Mouse (Mus musculus) cerebellum, adult (tissue): ENCODE data around the gene Esrrg.

ENCODE experiments used
- ATAC-seq: cut with Nextera tagmentation; 2 replicates; pipeline ENCODE4 v1.9.2; 2017; ENCODE audit warnings: mild to moderate bottlenecking, moderate library complexity, mixed read lengths; ENCODE audit not compliant: insufficient number of reproducible peaks, low FRiP score, low TSS enrichment

Gene Esrrg

DNA sequence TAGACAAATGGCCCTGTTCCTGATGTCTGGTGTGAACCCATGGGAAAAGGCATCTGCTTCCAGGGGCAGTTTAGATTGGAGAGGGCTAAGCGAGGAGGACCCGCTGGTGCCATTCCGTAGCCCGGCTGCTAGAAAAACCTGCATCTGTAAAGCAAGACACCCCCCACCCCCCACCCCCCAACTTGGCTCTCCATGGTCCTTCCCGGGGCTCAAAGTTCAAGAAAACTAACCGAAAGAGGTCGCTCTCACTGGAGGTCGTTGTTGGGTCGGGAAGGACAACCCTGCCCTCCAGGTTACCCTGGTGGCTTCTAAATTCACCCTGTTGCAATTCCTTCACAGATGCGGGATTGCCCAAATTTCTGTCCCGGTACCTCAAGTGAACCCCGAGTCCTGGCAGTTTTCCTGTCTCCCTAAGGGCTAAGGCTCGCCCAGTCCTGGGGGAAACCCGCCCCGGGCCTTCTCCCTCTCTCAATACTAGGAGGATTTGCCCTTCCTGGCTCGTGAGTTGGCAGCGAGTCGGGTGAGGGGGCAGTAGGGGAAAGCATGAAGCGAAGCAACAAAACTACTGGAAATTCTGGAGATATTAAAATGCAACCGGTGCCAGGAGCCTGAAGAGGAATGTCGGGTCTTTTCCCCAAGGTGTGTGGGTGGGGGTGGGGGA lies at the start of gene Esrrg:
Gene Esrrg (plus strand): TSS at position 531 of the 661 bp plus-strand sequence.
- no peak for ATAC-seq

DNA sequence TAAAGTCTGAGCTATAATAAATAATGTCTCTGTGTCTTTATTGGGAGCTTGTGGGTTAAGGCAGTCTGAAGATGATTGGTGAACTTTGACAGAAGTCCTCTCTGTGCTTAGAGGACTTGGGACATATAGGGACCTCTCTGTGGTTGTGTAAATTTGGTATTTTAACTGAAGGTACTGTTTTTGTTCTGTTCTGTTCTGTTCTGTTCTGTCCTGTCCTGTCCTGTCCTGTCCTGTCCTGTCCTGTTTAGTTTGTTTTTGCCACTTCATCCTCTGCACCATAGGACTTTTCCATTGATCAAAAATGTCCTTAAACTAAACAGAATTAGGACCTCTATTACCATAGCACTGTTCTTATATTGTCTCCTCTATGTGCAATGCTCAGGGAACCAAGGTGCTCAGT lies 24.6 kb upstream of the Esrrg start:
- ATAC-seq: no peak

DNA sequence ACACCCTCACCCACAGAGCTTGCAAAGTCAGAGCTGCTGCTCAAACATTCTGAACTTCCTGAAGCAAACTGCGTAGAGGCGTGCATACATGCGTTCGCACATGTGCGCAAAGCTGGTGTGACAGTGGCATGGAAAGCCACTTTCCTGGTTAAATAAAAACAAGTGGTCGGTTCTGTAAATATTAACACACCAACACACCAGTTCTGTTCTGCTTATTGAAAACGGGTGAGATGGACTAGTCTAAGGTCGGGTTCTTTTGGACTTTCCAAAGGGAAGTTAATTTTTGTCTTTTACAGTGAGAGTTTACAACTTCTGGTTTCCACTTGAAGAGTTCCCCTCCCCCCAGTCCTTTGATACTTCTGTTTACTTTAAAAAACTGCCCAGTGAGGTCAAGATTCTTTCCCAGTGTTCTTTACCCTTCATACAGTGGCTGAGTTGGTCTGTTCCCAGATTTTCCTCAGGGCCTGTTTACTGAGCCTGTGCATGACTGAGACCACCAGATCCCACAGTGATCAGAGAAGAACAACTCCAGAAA lies 22.0 kb upstream of the Esrrg start:
- ATAC-seq: no peak

DNA sequence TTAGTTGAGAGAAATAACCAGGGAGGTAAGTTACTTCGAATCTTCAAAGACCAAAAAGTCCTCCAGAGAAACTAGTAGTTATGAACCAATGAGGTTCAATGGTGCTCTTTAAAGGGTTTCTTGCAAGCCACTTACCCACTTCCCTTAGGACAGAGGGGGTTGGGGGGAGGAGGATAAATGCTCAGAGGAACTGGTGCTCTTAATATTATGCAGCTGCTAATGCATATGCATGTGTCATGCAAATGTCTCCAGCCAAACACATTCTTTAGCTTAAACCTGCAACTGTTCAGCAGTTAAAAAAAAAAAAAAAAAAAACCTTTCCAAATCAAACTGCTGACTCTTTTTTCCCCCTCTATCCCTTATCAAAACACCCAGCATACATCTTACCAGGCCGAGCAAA lies 5.6 kb upstream of the Esrrg start:
- no peak for ATAC-seq

DNA sequence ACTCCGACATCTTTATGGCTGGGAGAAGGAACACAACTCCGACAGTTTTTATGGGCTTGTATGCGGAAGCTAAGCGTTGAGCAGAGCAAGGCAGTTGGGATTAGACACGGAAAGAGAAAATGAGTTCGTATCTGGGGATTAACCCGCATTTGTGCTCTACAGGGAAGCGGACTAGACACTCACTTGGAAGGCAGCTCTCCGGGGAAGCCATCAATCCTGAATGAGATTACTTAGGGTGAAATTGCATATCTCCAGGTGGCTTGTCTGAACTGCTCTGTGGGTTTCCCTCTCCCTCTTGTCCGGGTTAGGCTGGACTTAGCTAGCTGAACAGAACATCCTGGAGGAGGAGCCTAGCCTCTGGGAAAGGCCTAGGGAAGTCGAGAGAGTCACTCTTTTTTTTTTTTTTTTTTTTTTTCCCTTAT lies 4.5 kb upstream of the Esrrg start:
- no peak for ATAC-seq

DNA sequence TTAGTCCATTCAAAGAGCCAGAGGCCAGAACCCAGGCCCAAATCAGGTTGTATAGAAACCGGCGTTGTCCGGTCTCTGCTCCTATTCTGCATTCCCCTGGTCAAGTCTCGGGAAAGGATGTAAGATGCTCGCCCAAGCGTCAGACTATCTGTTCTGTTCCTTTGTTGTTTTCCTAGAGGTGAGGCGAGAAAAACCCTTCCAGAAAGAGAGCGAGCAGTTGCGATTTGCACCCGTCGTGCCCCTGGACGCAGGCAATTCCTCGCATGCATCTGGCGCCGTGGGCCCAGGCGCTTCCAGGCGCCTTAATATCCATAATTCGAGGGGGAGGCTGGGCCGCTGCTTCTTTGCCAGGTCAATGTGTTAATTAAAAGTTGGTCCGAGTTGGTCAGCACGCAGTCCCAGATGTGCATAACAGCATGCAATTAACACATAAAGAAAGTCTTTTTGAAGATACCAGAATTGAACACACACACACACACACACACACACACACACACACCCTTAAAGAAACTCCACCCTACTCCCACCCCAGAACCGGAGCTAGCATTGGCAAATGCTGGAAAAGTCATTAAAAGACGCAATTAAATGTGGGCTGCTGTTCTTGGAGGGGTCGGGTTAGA lies 3.8 kb upstream of the Esrrg start:
- no peak for ATAC-seq

DNA sequence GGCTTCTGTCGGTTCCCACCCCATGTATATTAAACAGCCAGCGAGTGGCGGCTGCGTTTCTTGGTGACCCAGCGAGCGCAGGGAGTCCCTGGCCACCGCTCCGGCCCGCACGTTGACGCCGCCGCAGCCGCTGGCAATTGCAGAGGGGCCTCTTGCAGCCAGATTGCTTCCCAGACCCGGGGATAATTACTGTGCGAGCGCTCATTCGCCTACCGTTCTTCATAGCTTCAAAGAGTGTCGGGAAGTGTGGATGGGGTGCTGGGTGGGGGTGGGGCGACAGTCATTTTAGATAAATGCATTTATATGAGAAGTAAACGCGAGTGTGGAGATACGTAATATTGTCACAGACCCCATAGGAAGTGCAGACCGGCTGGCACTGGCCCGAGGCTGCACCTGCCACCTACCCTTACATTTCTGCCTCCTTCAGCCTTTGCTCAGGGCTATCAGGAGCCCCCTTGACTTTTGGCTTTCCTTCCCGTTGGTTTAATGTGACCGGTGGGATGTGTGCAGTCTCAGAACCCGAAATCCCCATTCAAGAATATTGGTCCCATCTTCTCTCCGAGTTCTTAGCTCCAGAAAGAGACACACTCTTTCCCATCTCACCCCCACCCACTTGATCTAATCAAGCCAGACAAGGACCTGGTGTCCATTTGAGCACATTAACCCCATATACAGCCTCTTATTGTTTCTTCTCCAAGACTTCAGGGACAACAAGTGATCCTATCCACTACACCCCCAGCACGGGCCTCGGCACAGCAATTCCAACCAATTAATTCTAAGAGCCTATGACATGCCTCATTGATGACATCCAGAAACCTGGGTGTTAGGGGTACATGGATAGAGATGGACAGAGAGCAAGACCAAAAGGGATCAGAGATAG lies 3.0 kb upstream of the Esrrg start:
- no peak for ATAC-seq

DNA sequence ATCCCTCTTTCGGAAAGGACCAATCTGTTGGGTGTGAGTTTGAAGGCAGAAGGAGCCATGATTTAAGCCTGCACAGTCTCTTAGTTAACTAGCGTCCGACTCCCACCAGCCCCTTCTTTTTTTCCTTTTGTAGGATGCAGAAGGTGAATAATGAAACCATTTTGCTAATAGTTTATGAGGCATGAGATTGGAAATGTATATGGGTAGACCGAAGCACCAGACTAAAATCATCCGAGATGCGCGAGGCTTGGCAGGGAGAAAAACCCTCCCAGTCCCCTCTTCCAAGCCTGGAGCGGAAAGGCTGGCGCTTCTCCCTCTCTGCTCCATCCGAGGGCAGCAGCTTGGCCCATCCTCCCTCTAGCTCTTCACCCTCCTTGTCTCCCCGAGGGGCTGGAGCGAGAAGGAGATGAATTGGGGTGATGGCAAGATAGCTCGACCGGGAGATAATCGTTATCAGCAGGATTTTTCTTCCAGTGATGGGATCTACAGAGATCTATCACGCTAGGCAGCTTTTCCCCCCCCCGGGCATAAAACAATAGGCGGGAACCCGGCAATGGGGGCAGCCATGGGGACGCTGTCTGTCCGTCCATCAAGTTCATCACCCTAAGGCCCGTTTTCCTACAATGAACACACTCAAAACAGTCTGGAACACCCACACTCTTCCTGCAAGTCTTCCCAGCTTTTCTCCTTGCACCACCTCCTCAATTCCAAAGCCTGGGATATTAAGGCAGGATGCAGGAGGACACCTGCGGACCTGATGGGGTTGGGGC lies 2.1 kb upstream of the Esrrg start:
- no peak for ATAC-seq

DNA sequence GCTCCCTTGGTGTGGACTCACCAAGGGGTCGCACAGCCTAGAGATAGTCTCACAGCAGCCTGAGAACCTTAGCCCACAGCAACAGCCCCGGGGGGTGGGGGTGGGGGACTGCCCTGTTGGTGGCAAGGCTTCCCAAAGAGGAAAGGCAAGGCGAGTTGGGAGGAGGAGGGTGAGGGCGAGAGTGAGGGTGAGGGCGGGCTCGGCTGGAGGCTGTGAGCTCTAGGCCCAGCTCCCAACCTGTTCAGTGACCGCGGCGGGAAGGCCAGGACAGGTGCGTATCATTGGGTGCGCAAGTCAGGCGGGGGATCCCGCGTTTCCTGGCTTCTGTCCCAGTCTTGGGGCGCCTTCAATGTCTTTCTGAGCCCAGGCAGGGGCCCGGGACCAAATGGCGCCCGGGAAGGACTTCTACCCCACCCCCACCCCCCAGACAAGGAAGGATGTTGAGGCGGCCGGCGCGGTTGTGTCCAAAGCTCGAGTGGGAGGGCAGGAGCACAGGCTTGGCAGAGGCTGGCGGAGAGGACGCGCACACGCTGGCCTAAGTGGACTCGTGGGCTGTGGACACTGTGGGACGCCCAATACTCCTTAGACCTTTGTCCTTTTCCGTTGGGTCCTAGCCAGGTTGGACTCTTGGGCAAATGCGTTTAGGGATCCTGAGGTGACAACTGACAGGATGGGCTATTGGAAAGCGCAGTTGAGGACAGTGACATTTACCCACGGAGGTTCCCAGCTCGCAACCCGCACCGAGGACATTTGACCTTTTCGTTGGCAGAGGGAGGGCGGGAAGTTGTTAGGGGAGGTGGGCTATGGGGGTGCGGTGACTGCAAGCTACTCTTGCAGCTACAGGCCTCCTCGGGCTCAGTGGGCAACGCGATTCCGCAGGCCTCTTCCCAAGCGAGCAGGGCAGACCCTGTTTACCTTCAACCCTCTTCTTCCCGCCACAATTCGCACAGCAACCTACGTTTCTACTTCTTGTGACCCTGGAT lies 1.2 kb upstream of the Esrrg start:
- ATAC-seq: no peak

DNA sequence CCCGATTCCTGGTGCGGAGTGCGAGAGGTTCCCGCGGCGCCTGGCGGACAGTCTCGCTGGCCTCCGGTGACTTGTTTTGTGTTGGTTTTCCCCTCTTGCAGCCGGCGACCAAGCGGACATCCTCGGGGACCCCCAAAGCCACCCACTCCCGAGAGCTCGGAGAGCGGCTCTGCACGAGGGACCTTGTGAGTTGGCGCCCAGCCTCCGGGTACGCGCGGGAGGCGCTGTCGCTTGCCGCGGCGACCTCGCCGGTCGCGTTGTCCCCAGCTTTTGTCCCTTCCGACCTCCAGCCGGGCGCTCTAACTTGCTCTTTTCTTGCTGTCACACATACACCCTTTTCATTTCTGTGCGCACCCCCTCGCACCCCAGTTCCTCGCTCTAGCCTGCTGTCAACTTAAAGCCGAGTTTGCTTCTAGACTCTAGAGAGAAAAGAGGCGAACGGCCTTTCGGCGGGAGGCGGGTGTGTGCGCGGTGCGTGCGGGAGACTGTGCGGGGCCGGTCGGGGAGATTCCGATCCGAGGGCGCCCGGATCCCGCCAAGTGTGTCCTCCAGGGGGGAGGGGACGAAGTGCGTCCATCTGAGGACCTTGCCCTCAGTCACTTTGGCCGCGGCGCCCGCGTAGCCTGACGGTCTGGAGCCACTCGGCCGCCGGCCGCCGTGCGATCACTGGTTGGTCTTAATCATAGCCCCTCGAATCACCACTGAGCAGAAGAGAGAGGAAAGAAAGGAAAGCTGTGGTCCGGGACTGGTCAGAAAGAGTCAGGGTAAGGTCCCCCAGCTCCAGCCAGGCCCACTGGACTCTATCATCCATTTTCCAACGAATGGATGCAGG lies 646 bp downstream of the Esrrg start:
- ATAC-seq: no peak

DNA sequence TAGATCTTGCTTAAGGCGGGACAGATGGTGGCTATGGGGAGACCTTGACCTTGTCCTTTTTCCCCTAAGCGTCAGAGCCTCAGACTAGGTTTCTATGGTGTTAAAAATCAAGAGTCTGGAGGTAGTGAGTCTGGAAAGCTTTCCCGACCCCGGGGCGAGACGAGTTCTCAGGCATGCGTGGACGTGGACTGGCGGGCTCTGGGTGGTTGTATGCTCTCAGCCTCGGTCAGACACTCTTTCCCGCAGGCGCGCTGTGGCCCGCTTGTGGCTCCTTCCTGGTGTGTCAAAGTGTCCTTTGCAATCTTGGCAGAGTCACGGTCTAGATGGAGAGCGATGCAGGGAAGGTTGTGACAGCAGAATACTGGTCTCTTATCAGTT lies 1.3 kb downstream of the Esrrg start:
- no peak for ATAC-seq

DNA sequence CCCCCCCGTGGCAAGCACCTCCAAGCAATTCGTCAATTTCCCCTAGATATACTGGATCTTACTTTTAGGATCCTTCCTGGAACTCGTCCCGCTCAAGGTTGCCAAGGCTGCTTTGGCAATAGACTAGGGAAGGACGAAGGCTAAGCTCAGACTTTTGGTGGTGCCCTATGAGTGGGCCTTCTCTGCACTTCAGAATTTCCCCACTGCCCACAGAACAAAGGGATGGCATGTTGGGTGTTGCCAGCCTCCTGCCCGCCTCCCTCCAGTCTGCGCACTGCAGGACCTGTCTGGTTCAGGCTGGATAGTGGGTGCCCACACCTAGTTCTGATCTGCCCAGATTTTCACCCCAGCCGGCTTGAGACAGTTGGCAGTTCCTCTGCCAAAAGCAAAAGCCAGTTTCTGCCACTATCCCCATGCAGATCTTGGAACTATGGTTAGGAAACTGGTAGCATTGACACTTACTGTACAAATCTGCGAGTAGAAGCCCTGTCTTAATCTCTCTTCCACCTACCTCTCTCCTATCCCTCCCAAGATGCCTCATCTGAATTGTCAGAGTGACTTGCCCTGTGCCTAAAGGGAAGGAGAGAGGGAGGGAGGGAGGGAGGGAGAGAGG lies 1.9 kb downstream of the Esrrg start:
- ATAC-seq: no peak

DNA sequence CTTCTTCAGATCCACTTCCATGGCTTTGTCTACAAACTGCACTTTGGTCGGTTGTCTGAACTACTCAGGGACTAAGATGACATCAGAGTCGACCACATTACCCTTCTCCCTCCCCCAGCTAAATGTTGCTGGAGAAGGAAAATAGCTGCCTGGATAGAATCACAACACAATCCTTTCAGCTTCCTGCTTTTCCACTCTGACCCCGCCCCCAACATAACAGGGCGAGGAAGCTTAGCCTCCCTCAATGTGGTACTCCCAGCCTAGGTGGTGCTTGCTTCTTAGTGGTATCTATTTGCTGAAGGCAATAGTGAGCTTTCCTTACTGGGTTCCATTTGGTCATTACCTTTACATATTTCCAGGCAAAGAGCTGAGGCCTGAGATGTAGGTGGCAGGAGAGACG lies 3.3 kb downstream of the Esrrg start:
- no peak for ATAC-seq

DNA sequence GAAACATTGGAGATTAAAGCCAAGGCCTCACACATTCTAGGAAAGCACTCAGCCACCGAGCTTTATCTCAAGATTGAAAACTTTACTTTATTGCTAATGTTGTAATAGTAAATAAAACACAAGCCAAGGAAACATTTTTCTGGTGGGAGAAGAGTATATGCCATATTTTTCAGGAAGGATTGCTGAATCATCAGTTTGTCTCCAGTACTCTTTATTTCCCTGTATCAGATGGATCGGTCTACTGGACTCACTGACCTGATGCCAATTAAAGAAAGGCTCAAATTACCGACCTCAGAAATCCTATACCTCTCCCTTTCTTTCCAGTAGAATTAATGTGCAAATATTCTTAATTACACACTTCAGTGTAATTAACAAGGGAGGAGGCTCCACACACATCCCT lies 4.7 kb downstream of the Esrrg start:
- no peak for ATAC-seq

DNA sequence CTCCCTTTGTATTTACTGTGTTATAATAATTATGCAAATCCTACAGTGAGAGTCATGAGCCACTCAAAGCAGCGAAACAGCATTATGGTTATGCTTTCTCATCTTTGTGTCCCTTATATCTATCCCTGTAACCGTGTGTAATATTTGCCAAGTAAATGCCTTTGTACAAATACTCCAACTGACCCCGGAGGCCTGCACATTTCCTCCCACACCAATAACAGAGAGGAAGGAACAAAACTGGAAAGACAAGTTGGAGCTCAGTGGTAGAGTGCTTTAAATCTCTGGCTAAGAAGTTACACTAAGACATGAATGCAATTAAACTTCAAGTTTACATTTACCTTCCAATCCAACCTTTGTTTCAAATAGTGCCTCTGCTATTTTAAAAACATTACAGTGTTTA lies 15.4 kb downstream of the Esrrg start:
- no peak for ATAC-seq

DNA sequence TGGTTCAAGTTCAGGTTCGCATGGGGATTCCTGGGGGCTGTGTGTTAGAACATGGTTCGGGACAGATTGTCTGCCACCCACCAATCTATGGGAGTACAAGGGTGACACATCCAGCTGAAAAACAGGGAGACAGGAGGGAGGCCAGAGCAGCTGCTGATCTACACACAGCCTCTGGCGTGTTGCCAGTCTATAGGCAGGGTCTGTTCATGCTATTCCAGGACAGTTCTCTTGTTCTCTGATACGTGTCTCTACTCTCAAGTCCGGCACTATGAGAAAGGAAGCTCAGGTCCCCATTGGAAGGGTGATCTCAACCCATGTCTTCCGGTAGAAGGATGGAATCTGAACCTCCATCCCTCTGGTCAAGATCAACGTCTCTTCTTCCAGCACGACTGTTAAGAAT lies 21.8 kb downstream of the Esrrg start:
- no peak for ATAC-seq

DNA sequence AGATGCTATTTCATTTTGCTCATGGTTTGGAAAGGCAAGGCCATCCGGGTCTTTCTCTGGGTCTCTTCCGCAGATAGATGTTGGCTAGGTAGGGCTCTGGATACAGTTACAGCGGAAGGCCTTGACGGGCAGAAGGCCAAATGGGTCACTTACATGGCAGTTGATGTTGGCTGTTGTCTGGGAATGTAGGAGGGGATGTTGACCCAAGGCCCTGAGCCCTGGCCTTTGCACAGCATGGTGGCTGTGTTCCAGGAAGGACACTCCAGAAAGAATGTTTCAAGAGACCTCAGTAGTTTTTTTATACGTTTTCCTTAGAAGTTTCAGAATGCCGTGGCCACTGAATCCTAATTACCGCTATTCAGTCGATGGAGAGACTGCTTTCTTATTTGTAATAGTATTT lies 22.9 kb downstream of the Esrrg start:
- no peak for ATAC-seq

DNA sequence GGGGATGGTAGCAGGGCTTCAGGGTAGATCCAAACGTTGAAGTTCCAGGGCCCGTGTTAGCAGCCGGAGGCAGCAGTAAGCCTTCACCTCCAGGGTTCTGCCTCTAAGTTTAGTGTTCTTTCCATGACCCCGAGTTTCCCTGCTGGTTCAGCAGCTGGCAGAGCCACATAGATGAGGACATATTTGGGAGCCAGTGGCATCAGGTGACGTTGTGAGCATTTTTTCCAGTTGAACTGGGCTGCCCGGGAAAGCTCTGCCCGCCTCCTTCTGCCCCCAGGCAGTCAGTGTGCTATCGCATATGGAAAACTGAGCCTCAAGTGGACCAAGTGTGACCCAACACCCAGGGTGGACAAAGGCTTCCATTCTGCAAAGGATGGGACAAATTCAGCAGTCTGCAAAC lies 36.7 kb downstream of the Esrrg start:
- ATAC-seq: no peak
